Mouse (Mus musculus): ENCODE measurements around the gene Klb. TPM values are rescaled to one million over a fixed set of nuclear protein-coding genes. Genes with fewer than 3 reads are reported as not detected.

Gene Klb
- polyA plus RNA-seq, 1 experiment from 2014 or later: 0.10 TPM

GRCm38 (mm10) chr5:65420822-65421221, 72.7 kb downstream of the Klb start:
- H3K36me3 ChIP-seq: peaks cover 81% of the 10 kb centered on the region
- H3K27ac ChIP-seq: no peak overlapping the region
- H3K27me3 ChIP-seq: no peaks in the 10 kb centered on the region
- H3K4me3 ChIP-seq: no peak overlapping the region
- H3K9me3 ChIP-seq: no peaks in the 10 kb centered on the region
- WGBS: 80% methylated on average over 6 of the region's 6 CpGs
- H3K9ac ChIP-seq: no peak overlapping the region
- no peak for ATAC-seq (ENCODE audit: insufficient number of reproducible peaks, insufficient read depth, low FRiP score, low TSS enrichment, low read depth)
- H3K4me2 ChIP-seq: no peak overlapping the region
- H3K4me1 ChIP-seq: peaks cover 8% of the 10 kb centered on the region

DNA sequence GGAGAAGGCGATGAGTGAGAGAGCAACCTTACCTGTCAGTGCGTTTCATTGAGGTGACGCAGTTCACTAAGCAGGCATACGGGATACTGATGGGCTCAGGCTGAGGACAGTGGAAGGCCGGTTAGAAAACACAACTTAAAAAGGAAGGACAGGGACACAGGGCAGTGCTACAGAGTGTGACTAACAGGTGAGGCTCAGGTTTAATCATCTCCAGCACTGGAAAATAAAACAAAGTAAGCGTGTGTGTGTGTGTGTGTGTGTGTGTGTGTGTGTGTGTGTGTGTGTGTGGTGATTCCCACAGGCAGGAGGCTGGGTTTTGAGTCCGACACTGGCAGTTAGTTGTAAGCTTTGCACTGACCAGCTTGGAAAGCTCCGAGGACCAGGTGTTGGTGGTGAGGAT, 74.7 kb downstream of the Klb start:
- no peak overlapping the region for H3K4me2 ChIP-seq
- H3K27me3 ChIP-seq: no peaks in the 10 kb centered on the region
- 94% methylated on average over 8 of the region's 8 CpGs for WGBS
- H3K27ac ChIP-seq: no peak overlapping the region
- H3K4me3 ChIP-seq: no peak overlapping the region
- H3K9ac ChIP-seq: no peak overlapping the region
- H3K9me3 ChIP-seq: no peaks in the 10 kb centered on the region
- peaks cover 83% of the 10 kb centered on the region for H3K36me3 ChIP-seq
- ATAC-seq (ENCODE audit: insufficient number of reproducible peaks, insufficient read depth, low FRiP score, low TSS enrichment, low read depth): no peak
- no peaks in the 10 kb centered on the region for H3K4me1 ChIP-seq

- no peaks in the 10 kb centered on the region for H3K9me3 ChIP-seq
- H3K27ac ChIP-seq: no peak overlapping the region
- H3K36me3 ChIP-seq: peaks cover 70% of the 10 kb centered on the region
- H3K4me1 ChIP-seq: no peaks in the 10 kb centered on the region
- WGBS: 90% methylated on average over 6 of the region's 6 CpGs
- no peak overlapping the region for H3K4me2 ChIP-seq
- no peaks in the 10 kb centered on the region for H3K27me3 ChIP-seq
- ATAC-seq (ENCODE audit: insufficient number of reproducible peaks, insufficient read depth, low FRiP score, low TSS enrichment, low read depth): no peak
- no peak overlapping the region for H3K4me3 ChIP-seq
- no peak overlapping the region for H3K9ac ChIP-seq
These were observed 76.1 kb downstream of the Klb start for GRCm38 (mm10) chr5:65424215-65424614.

GRCm38 (mm10) chr5:65425251-65425650, 77.1 kb downstream of the Klb start:
- H3K27ac ChIP-seq: no peak overlapping the region
- H3K4me2 ChIP-seq: no peak overlapping the region
- no peaks in the 10 kb centered on the region for H3K4me1 ChIP-seq
- no peak overlapping the region for H3K4me3 ChIP-seq
- peaks cover 66% of the 10 kb centered on the region for H3K36me3 ChIP-seq
- H3K9me3 ChIP-seq: no peaks in the 10 kb centered on the region
- ATAC-seq (ENCODE audit: insufficient number of reproducible peaks, insufficient read depth, low FRiP score, low TSS enrichment, low read depth): no peak
- H3K9ac ChIP-seq: no peak overlapping the region
- H3K27me3 ChIP-seq: no peaks in the 10 kb centered on the region
- 87% methylated on average over 5 of the region's 5 CpGs for WGBS

- Histone ChIP-seq H3K27ac (no peak overlapping the region), H3K9ac (no peak overlapping the region), H3K4me1 (no peaks in the 10 kb centered on the region), H3K4me3 (no peak overlapping the region), H3K27me3 (no peaks in the 10 kb centered on the region), H3K9me3 (no peaks in the 10 kb centered on the region), H3K36me3 (peaks cover 37% of the 10 kb centered on the region), H3K4me2 (no peak overlapping the region)
- 42% methylated on average over 4 of the region's 4 CpGs for whole genome bisulfite sequencing
- no peak for ATAC-seq (ENCODE audit: insufficient number of reproducible peaks, insufficient read depth, low FRiP score, low TSS enrichment, low read depth)
These were observed 80.2 kb downstream of the Klb start for GRCm38 (mm10) chr5:65428321-65428720.

DNA sequence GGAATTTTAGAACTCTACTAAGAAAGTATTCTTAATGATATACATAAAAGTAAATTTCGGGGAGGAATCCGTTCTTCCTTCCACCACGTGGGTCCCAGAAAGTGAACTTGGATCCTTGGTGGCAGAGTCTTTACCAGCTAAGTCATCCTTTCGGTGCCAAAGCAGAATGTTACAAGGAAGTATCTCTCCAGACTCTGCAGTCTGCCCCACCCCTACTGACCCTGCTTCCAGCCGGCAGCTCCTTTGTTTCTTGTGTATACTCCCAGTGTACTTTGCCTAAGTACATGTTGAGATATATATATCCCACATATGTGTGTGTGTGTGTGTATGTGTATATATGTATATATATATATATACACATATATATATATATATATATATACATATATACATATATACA, 81.3 kb downstream of the Klb start:
- Histone ChIP-seq H3K4me3 (no peak overlapping the region), H3K4me1 (peaks cover 5% of the 10 kb centered on the region), H3K36me3 (peaks cover 27% of the 10 kb centered on the region), H3K9me3 (no peaks in the 10 kb centered on the region), H3K27me3 (no peaks in the 10 kb centered on the region), H3K27ac (no peak overlapping the region), H3K4me2 (no peak overlapping the region), H3K9ac (no peak overlapping the region)
- WGBS: 91% methylated on average over 5 of the region's 5 CpGs
- no peak for ATAC-seq (ENCODE audit: insufficient number of reproducible peaks, insufficient read depth, low FRiP score, low TSS enrichment, low read depth)

Other genes starting within 250 kb of the Klb start
- gene Klhl5, start 240.8 kb upstream of the Klb start, polyA plus RNA-seq (2015; fragmentation: Nextera tagmentation; extraction: Ambion mirVana): 21.2 and 21.3 TPM in 2 replicates
- gene Wdr19, start 148.6 kb upstream of the Klb start, polyA plus RNA-seq (2015; fragmentation: Nextera tagmentation; extraction: Ambion mirVana): 10.8 and 12.9 TPM in 2 replicates
- 118 and 119 TPM in 2 replicates for gene Rfc1, start 12.6 kb upstream of the Klb start, polyA plus RNA-seq (2015; fragmentation: Nextera tagmentation; extraction: Ambion mirVana)
- gene Rpl9, start 43.1 kb downstream of the Klb start, polyA plus RNA-seq (2015; fragmentation: Nextera tagmentation; extraction: Ambion mirVana): 1,045 and 1,112 TPM in 2 replicates
- gene Lias, start 43.2 kb downstream of the Klb start, polyA plus RNA-seq (2015; fragmentation: Nextera tagmentation; extraction: Ambion mirVana): 69.3 and 72.5 TPM in 2 replicates
- gene Ugdh, start 87.6 kb downstream of the Klb start, polyA plus RNA-seq (2015; fragmentation: Nextera tagmentation; extraction: Ambion mirVana): 152 and 179 TPM in 2 replicates
- gene Gm43552, start 144.5 kb downstream of the Klb start, polyA plus RNA-seq (2015; fragmentation: Nextera tagmentation; extraction: Ambion mirVana): not detected in 2 replicates
- gene Smim14, start 188.9 kb downstream of the Klb start, polyA plus RNA-seq (2015; fragmentation: Nextera tagmentation; extraction: Ambion mirVana): 102 and 117 TPM in 2 replicates
- 207 and 213 TPM in 2 replicates for gene Ube2k, start 188.9 kb downstream of the Klb start, polyA plus RNA-seq (2015; fragmentation: Nextera tagmentation; extraction: Ambion mirVana)

Data from embryonic facial prominence, embryonic 13.5 days (tissue).